Mouse (Mus musculus): Measurements from ENCODE around the gene Wipi1. TPM values are rescaled to one million over a fixed set of nuclear protein-coding genes. Genes with fewer than 3 reads are reported as not detected.
"Not testable (repeated sequence)": the region's sequence is repeated elsewhere in the genome, so short reads cannot be mapped to it uniquely, and the experiment has no call there.

Gene Wipi1
- total and polyA plus RNA-seq, 3 experiments: 74.6 to 110 (median 92.3) TPM

GRCm38 (mm10) chr11:109627648-109628047, 15.9 kb upstream of the Wipi1 start:
- Histone ChIP-seq H3K4me1 (ENCODE audit: control insufficient read depth, insufficient read depth, low read length) (peaks cover 3% of the 10 kb centered on the region; the same call in 1 of the 2 replicates), H3K4me3 (no peak overlapping the region), H3K36me3 (ENCODE audit: control insufficient read depth, insufficient read depth, low read length) (no peaks in the 10 kb centered on the region), H3K79me2 (replicated peaks; ENCODE audit: control insufficient read depth, insufficient read depth, low read length) (no peaks in the 10 kb centered on the region), H3K9ac (ENCODE audit: low read depth, low read length) (no peak overlapping the region), H3K27me3 (ENCODE audit: control insufficient read depth, insufficient read depth, low read length) (no peaks in the 10 kb centered on the region), H3K27ac (no peak overlapping the region; the same call in 1 of the 2 replicates)
- intact Hi-C loops (cut with DNase I): no loop called here
- WGBS: 90% methylated on average over 4 of the region's 4 CpGs
- DNase-seq: no peak
- TF ChIP-seq POLR2A (IDR thresholded peaks at IDR 0.05; ENCODE audit: insufficient read depth, low read depth, low read length): no peak
- TF ChIP-seq CTCF (IDR thresholded peaks at IDR 0.05): peak; percentile 61

GRCm38 (mm10) chr11:109623238-109623637, 11.5 kb upstream of the Wipi1 start:
- 54% methylated on average over 7 of the region's 7 CpGs for WGBS
- H3K27me3 ChIP-seq (ENCODE audit: control insufficient read depth, insufficient read depth, low read length): no peaks in the 10 kb centered on the region
- no peak overlapping the region for H3K9ac ChIP-seq (ENCODE audit: low read depth, low read length)
- H3K4me1 ChIP-seq (ENCODE audit: control insufficient read depth, insufficient read depth, low read length): peaks cover 7% of the 10 kb centered on the region
- TF ChIP-seq EP300 (IDR thresholded peaks at IDR 0.05; ENCODE audit: insufficient read depth, low read depth, low read length) (no peak), POLR2A (IDR thresholded peaks at IDR 0.05; ENCODE audit: insufficient read depth, low read depth, low read length) (no peak), CTCF (IDR thresholded peaks at IDR 0.05) (no peak)
- no peak for DNase-seq
- peak overlapping the region; percentile 76 for H3K27ac ChIP-seq
- intact Hi-C loops (cut with DNase I): loop anchor here (2.0 kb wide), 1 partner anchor 28 kb away; no protein-coding TSS in a partner anchor
- H3K4me3 ChIP-seq: no peak overlapping the region
- no peaks in the 10 kb centered on the region for H3K79me2 ChIP-seq (replicated peaks; ENCODE audit: control insufficient read depth, insufficient read depth, low read length)
- no peaks in the 10 kb centered on the region for H3K36me3 ChIP-seq (ENCODE audit: control insufficient read depth, insufficient read depth, low read length)

DNA sequence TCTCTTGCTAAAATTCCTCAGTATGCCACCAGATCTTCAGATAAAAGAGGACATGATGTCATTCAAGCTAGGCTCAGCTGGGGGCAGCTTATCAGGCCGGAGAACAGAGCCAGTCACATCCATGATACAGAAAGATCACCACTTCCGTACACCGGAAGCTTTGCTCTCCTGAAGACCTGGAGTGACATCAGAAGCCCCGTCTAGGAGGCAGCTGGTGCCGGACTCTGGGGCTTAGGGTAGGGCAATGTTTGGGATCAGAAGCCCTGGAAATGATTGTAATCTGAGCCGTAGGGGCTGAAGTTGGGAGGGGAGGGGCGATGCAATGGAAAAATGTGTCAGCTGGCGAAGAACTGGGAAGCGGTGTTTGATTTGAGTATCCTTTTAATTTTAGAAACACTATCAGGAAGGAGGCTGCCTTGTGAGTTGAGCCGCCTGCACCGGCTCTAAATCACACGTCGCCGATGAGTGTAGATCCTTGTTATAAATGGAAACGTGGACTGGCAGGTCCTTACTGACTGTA, 10.8 kb upstream of the Wipi1 start:
- H3K79me2 ChIP-seq (replicated peaks; ENCODE audit: control insufficient read depth, insufficient read depth, low read length): no peaks in the 10 kb centered on the region
- H3K27me3 ChIP-seq (ENCODE audit: control insufficient read depth, insufficient read depth, low read length): no peaks in the 10 kb centered on the region
- TF ChIP-seq CTCF (IDR thresholded peaks at IDR 0.05) (0 out of 2 replicates have a peak, but pooled peaks have one; percentile 1), POLR2A (IDR thresholded peaks at IDR 0.05; ENCODE audit: insufficient read depth, low read depth, low read length) (0 out of 2 replicates have a peak, but pooled peaks have one; percentile 28), EP300 (IDR thresholded peaks at IDR 0.05; ENCODE audit: insufficient read depth, low read depth, low read length) (peak; percentile 82)
- intact Hi-C loops (cut with DNase I): loop anchor here (1.0 to 2.0 kb wide), 2 partner anchors 28 to 238 kb away; no protein-coding TSS in a partner anchor
- peak overlapping the region; percentile 76 for H3K27ac ChIP-seq
- H3K9ac ChIP-seq (ENCODE audit: low read depth, low read length): peak overlapping the region; percentile 26; the same call in 1 of the 2 replicates
- peaks cover 7% of the 10 kb centered on the region for H3K4me1 ChIP-seq (ENCODE audit: control insufficient read depth, insufficient read depth, low read length)
- DNase-seq: peak; percentile 54 to 69
- H3K36me3 ChIP-seq (ENCODE audit: control insufficient read depth, insufficient read depth, low read length): no peaks in the 10 kb centered on the region
- WGBS: 4% methylated on average over 15 of the region's 15 CpGs
- H3K4me3 ChIP-seq: peak overlapping the region; percentile 33; the same call in 1 of the 2 replicates

DNA sequence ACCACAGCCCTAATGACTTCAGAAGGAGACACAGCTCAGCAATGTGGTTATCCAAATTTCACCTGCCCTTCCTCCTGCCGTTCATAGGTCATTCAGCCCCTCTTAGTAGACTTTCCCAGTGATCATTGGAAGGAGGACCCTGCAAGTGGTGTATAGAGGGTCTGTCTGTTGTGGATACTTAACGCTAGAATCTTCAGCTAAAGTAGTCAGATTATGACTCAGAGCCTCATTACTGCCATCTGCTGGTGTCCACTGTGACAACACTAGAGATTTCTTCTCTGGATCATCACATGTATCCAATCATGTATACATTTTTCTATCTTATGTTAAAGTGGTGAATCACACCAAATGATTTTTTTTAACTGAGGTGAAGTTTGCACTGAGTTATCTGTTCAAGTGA, 9.4 kb upstream of the Wipi1 start:
- Histone ChIP-seq H3K9ac (ENCODE audit: low read depth, low read length) (no peak overlapping the region), H3K4me1 (ENCODE audit: control insufficient read depth, insufficient read depth, low read length) (peaks cover 10% of the 10 kb centered on the region), H3K27ac (no peak overlapping the region), H3K79me2 (replicated peaks; ENCODE audit: control insufficient read depth, insufficient read depth, low read length) (no peaks in the 10 kb centered on the region), H3K36me3 (ENCODE audit: control insufficient read depth, insufficient read depth, low read length) (peaks cover 2% of the 10 kb centered on the region; the same call in 1 of the 2 replicates), H3K27me3 (ENCODE audit: control insufficient read depth, insufficient read depth, low read length) (no peaks in the 10 kb centered on the region), H3K4me3 (no peak overlapping the region)
- intact Hi-C loops (cut with DNase I): no loop called here
- TF ChIP-seq CTCF (IDR thresholded peaks at IDR 0.05): peak; percentile 92
- no peak for TF ChIP-seq EP300 (IDR thresholded peaks at IDR 0.05; ENCODE audit: insufficient read depth, low read depth, low read length)
- no peak for TF ChIP-seq POLR2A (IDR thresholded peaks at IDR 0.05; ENCODE audit: insufficient read depth, low read depth, low read length)
- WGBS: 11% methylated on average over 2 of the region's 2 CpGs
- peak; percentile 35 to 55 for DNase-seq

DNA sequence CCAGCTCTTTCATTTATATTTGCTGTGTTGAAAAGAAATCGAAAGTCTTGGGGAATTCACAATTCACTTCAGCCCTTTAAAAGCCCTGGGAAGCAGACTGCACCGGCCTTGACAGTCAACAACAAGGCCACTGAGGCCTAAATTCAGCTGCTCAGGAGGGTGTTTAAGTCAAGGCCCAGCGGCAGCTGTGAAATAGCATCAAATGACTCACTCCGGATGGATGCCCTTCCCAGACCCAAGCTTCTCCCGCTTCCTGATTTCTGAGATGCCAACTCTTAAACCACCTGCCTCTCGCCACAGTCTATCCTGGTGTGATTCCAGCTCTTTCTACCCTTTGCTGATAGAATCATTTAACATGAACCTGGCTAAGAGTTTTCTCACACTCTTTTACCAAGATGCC, 8.6 kb upstream of the Wipi1 start:
- intact Hi-C loops (cut with DNase I): no loop called here
- no peak overlapping the region for H3K27ac ChIP-seq
- WGBS: 79% methylated on average over 6 of the region's 6 CpGs
- H3K4me1 ChIP-seq (ENCODE audit: control insufficient read depth, insufficient read depth, low read length): peaks cover 10% of the 10 kb centered on the region
- TF ChIP-seq CTCF (IDR thresholded peaks at IDR 0.05) (no peak), EP300 (IDR thresholded peaks at IDR 0.05; ENCODE audit: insufficient read depth, low read depth, low read length) (no peak), POLR2A (IDR thresholded peaks at IDR 0.05; ENCODE audit: insufficient read depth, low read depth, low read length) (no peak)
- no peak overlapping the region for H3K4me3 ChIP-seq
- peaks cover 2% of the 10 kb centered on the region; the same call in 1 of the 2 replicates for H3K36me3 ChIP-seq (ENCODE audit: control insufficient read depth, insufficient read depth, low read length)
- no peak for DNase-seq
- H3K9ac ChIP-seq (ENCODE audit: low read depth, low read length): no peak overlapping the region
- H3K27me3 ChIP-seq (ENCODE audit: control insufficient read depth, insufficient read depth, low read length): no peaks in the 10 kb centered on the region
- H3K79me2 ChIP-seq (replicated peaks; ENCODE audit: control insufficient read depth, insufficient read depth, low read length): no peaks in the 10 kb centered on the region

DNA sequence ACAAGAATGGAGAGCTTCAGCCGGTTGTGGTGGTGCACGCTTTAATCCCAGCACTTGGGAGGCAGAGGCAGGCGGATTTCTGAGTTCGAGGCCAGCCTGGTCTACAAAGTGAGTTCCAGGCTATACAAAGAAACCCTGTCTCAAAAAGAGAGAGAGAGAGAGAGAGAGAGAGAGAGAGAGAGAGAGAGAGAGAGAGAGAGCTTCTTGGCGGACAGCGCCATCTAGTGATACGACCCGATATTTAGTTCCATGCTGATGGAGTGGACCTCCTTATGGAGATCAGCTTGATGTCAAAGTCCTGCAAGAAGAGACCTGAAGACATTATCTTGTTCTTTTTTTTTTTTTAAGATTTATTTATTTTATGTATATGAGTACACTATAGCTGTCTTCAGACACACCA, 7.3 kb upstream of the Wipi1 start:
- H3K79me2 ChIP-seq (replicated peaks; ENCODE audit: control insufficient read depth, insufficient read depth, low read length); H3K4me1 ChIP-seq (ENCODE audit: control insufficient read depth, insufficient read depth, low read length); H3K27me3 ChIP-seq (ENCODE audit: control insufficient read depth, insufficient read depth, low read length); H3K9ac ChIP-seq (ENCODE audit: low read depth, low read length); H3K4me3 ChIP-seq; H3K36me3 ChIP-seq (ENCODE audit: control insufficient read depth, insufficient read depth, low read length); H3K27ac ChIP-seq: not testable (repeated sequence)
- intact Hi-C loops (cut with DNase I): loop anchor here (2.0 kb wide), 1 partner anchor 32 kb away; no protein-coding TSS in a partner anchor
- peak; percentile 45 to 68 for DNase-seq
- TF ChIP-seq CTCF (IDR thresholded peaks at IDR 0.05): peak; percentile 68
- WGBS: 41% methylated on average over 8 of the region's 8 CpGs

Data from heart, adult 2 months (tissue).